Mouse (Mus musculus): ENCODE measurements around the gene Foxp1.

GRCm38 (mm10) chr6:99079041-99079835, 443.3 kb downstream of the Foxp1 start:
- TF ChIP-seq CTCF (IDR thresholded peaks at IDR 0.05; ENCODE audit: control insufficient read depth, insufficient read depth, low read length) (no peak), POLR2A (IDR thresholded peaks at IDR 0.05; ENCODE audit: borderline replicate concordance, control insufficient read depth, low read depth, low read length) (no peak)

Measured in bone marrow, adult 2 months (tissue).